Mouse (Mus musculus): Measurements from ENCODE around the gene Cdc26. TPM values are rescaled to one million over a fixed set of nuclear protein-coding genes. Genes with fewer than 3 reads are reported as not detected.

Gene Cdc26
- total and polyA plus RNA-seq, 3 experiments, result 80.4 to 81.4 TPM; not detected in 1

- no peak for TF ChIP-seq E2F4 (IDR thresholded peaks at IDR 0.05; ENCODE audit: borderline replicate concordance, low read depth, low read length)
- peak; percentile 95 for TF ChIP-seq POLR2AphosphoS2 (IDR thresholded peaks at IDR 0.05; ENCODE audit: low read length)
- no peak for TF ChIP-seq RCOR1 (IDR thresholded peaks at IDR 0.05; ENCODE audit: low read depth, low read length)
These were observed at the start of gene Cdc26, which contains the start of gene Prpf4 (continued) for GRCm38 (mm10) chr4:62408601-62409282.

DNA sequence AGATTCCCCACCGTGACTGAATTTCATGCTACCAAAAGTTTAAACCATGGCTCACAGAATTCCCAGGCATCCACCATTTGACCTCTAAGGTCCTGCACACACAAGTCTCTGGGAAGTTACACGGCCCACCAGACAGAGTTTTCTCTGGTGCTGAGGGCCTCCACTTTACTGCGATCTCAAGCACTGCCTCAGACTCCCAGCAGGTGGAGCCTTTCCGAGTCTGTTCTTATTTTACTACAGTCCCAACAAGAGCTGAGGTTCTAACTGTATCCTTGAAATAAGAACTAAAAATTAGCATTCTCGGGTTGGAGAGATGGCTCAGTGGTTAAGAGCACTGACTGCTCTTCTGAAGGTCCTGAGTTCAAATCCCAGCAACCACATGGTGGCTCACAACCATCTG lies 46.6 kb upstream of the Cdc26 start:
- Histone ChIP-seq H3K36me3 (ENCODE audit: control insufficient read depth in 1 of 2, insufficient read depth in 2 of 2, low read length in 2 of 2) (no peaks in the 10 kb centered on the region), H3K27me3 (ENCODE audit: control insufficient read depth in 1 of 2, insufficient read depth in 2 of 2, low read length in 2 of 2) (peaks cover 0 to 2% of the 10 kb centered on the region in 2 experiments; a peak in 2 of 4 replicates), H3K27ac (ENCODE audit: control insufficient read depth, low read depth, low read length) (no peak overlapping the region), H3K9ac (ENCODE audit: control insufficient read depth, low read depth, low read length, poor library complexity, severe bottlenecking) (no peak overlapping the region), H3K4me1 (ENCODE audit: control insufficient read depth in 1 of 2, insufficient read depth in 2 of 2, low read length in 2 of 2) (no peaks in the 10 kb centered on the region), H3K4me3 (ENCODE audit: control insufficient read depth in 1 of 2, insufficient read depth in 1 of 2, low read depth in 2 of 2, low read length in 2 of 2) (no peak overlapping the region), H3K79me2 (ENCODE audit: control insufficient read depth, insufficient read depth, low read length, poor library complexity) (no peaks in the 10 kb centered on the region), H3K9me3 (replicated peaks; ENCODE audit: insufficient read depth, low read length) (no peaks in the 10 kb centered on the region)
- TF ChIP-seq SMC3 (IDR thresholded peaks at IDR 0.05; ENCODE audit: low read depth, low read length), result peak; percentile 90
- no peak for TF ChIP-seq POLR2A (IDR thresholded peaks at IDR 0.05; ENCODE audit: control insufficient read depth in 1 of 2, insufficient read depth in 1 of 2, low read depth in 1 of 2, low read length in 2 of 2, poor library complexity in 1 of 2)
- TF ChIP-seq RAD21 (IDR thresholded peaks at IDR 0.05; ENCODE audit: low read depth, low read length), result peak; percentile 51
- TF ChIP-seq CTCF (IDR thresholded peaks at IDR 0.05 in 2 of 3, conservative IDR thresholded peaks at IDR 0.05 in 1 of 3; ENCODE audit: control insufficient read depth in 1 of 3, insufficient read depth in 1 of 3, low read depth in 2 of 3, low read length in 3 of 3, poor library complexity in 1 of 3, severe bottlenecking in 1 of 3), result peak; percentile 52 to 72 (median 67)
- peak; percentile 58 for TF ChIP-seq ZC3H11A (IDR thresholded peaks at IDR 0.05; ENCODE audit: low read depth, low read length)
- DNase-seq (ENCODE audit: low read depth, low spot score), result peak; percentile 65

GRCm38 (mm10) chr4:62440986-62441385 lies 32.5 kb upstream of the Cdc26 start:
- no peak overlapping the region for H3K27ac ChIP-seq (ENCODE audit: control insufficient read depth, low read depth, low read length)
- TF ChIP-seq USF2 (IDR thresholded peaks at IDR 0.05; ENCODE audit: borderline replicate concordance in 1 of 2, insufficient read depth in 1 of 2, low read depth in 1 of 2, low read length in 2 of 2) (no peak), MYB (IDR thresholded peaks at IDR 0.05; ENCODE audit: low read depth, low read length) (no peak), RCOR1 (IDR thresholded peaks at IDR 0.05; ENCODE audit: low read depth, low read length) (no peak), UBTF (IDR thresholded peaks at IDR 0.05; ENCODE audit: borderline replicate concordance, insufficient read depth, low read depth, low read length) (no peak), MAX (IDR thresholded peaks at IDR 0.05; ENCODE audit: low read length) (no peak), ZNF384 (IDR thresholded peaks at IDR 0.05; ENCODE audit: low read depth, low read length) (no peak), ZMIZ1 (IDR thresholded peaks at IDR 0.05; ENCODE audit: low read depth, low read length) (no peak), GABPA (IDR thresholded peaks at IDR 0.05; ENCODE audit: low read depth, low read length) (no peak), MXI1 (IDR thresholded peaks at IDR 0.05; ENCODE audit: low read depth, low read length) (no peak), ETS1 (IDR thresholded peaks at IDR 0.05; ENCODE audit: low read depth, low read length) (no peak), KAT2A (conservative IDR thresholded peaks at IDR 0.05; ENCODE audit: low read depth, low read length) (no peak), MAFK (IDR thresholded peaks at IDR 0.05; ENCODE audit: borderline replicate concordance, low read depth, low read length) (no peak), ZC3H11A (IDR thresholded peaks at IDR 0.05; ENCODE audit: low read depth, low read length) (no peak), E2F4 (IDR thresholded peaks at IDR 0.05; ENCODE audit: borderline replicate concordance, low read depth, low read length) (no peak)
- H3K4me3 ChIP-seq (ENCODE audit: control insufficient read depth in 1 of 2, insufficient read depth in 1 of 2, low read depth in 2 of 2, low read length in 2 of 2), result no peak overlapping the region
- no peaks in the 10 kb centered on the region for H3K27me3 ChIP-seq (ENCODE audit: control insufficient read depth in 1 of 2, insufficient read depth in 2 of 2, low read length in 2 of 2)
- no peak for DNase-seq (ENCODE audit: low read depth, low spot score)
- H3K9ac ChIP-seq (ENCODE audit: control insufficient read depth, low read depth, low read length, poor library complexity, severe bottlenecking), result no peak overlapping the region
- no peaks in the 10 kb centered on the region for H3K36me3 ChIP-seq (ENCODE audit: control insufficient read depth in 1 of 2, insufficient read depth in 2 of 2, low read length in 2 of 2)
- H3K9me3 ChIP-seq (replicated peaks; ENCODE audit: insufficient read depth, low read length), result no peaks in the 10 kb centered on the region
- H3K4me1 ChIP-seq (ENCODE audit: control insufficient read depth in 1 of 2, insufficient read depth in 2 of 2, low read length in 2 of 2), result 0 out of 4 replicates have a peak, but pooled peaks cover 0 to 3% of the 10 kb centered on the region in 2 experiments
- H3K79me2 ChIP-seq (ENCODE audit: control insufficient read depth, insufficient read depth, low read length, poor library complexity), result no peaks in the 10 kb centered on the region
